Mouse (Mus musculus) T-helper 17 cell (primary cell): ENCODE results near the gene Zbtb2.
"Not testable (repeated sequence)": the region's sequence is repeated elsewhere in the genome, so short reads cannot be mapped to it uniquely, and the experiment has no call there.

Source experiments
- in situ Hi-C, 2 experiments: fragments of 300-600 bp; cut with MboI, MseI; formaldehyde crosslinking; loops; 1 replicate in 1 of 2; 2 replicates in 1 of 2; pipeline ENCODE4 v1.15.1; 2025; ENCODE audit warnings: high pct_unique_total_duplicates in 2 of 2

Zbtb2 gene

GRCm38 (mm10) chr10:4387701-4388383, at the start of gene Zbtb2:
Zbtb2 (minus strand) TSS chr10:4388108.
- in situ Hi-C loops = loop anchor here in 1 of 2 experiments (25.0 kb wide), 1 partner anchor 1424 kb away; the partner anchor contains the start of genes Fbxo5 and Mtrf1l

DNA sequence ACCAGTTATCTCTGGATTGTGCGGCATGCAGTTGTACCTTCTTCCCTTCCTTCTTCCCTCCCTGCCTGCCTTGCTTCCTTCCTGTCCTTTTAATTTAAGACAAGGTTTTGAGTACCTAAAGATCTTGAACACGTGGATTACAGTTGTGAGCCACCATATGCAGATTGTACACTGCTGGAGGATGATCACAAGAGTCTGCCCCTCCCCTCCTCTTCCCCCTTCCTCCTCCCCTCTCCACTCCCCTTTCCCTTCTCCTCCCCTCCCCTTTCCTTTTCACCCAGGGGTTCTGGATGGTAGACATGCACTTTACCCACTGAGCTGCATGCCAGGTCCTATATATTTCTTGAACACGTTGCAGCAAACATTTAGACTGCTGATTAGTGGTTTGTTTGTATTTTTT, 47.5 kb upstream of the Zbtb2 start:
- in situ Hi-C loops = no loop called here

DNA sequence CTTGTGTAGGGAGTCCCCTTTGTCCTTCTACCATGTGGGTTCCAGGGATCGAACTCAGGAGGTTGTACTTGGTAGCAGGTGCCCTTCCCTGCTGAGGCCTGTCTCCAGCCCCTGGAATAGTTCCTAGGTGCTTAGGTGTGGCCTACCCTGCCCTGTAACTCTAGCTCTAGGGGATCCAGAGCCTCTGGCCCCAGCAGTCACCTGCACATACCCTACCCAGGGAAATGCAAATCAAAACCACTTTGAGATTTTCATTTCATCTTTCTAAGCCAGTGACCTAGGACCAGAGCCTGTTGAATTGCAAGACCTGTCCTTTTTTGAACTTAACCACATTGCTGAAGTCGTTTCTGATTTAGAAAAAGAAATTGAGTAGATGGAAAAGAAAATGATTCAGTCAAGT, 46.0 kb upstream of the Zbtb2 start:
- in situ Hi-C loops = not testable (repeated sequence)

DNA sequence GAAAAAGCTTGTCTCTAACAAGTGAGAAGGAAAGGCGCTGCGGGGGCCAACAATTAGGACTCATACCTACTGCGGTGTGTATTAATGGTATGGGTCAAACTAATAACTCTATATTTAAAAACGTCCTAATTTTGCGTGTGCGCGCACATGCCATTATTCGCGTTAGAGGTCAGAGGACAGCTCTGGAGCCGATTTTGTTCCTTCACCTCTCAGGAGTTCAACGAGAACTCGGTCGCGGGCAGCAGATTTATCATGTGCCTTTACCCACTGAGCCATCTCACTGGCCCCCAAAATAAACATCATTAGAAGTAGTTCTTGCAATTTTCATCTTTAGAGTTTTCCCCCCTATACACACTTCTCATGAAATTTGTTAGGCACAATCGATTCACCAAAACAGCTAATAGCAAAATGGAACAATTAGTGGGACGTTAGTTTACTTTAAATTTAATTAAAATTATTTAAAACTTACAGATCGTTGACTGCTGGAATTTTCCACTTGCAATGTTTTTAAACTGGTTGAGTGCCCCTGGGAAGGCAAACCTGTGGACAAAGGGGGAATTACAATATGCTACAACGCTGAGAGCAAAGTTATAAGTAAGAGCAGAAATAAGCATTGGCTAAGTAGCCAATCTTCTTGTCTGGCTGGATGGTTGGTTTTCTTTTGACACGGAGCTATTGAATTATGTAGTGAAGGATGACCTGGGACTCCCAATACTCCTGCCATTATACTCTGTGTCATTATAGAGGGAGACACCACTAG, 45.3 kb upstream of the Zbtb2 start:
- in situ Hi-C loops = no loop called here

DNA sequence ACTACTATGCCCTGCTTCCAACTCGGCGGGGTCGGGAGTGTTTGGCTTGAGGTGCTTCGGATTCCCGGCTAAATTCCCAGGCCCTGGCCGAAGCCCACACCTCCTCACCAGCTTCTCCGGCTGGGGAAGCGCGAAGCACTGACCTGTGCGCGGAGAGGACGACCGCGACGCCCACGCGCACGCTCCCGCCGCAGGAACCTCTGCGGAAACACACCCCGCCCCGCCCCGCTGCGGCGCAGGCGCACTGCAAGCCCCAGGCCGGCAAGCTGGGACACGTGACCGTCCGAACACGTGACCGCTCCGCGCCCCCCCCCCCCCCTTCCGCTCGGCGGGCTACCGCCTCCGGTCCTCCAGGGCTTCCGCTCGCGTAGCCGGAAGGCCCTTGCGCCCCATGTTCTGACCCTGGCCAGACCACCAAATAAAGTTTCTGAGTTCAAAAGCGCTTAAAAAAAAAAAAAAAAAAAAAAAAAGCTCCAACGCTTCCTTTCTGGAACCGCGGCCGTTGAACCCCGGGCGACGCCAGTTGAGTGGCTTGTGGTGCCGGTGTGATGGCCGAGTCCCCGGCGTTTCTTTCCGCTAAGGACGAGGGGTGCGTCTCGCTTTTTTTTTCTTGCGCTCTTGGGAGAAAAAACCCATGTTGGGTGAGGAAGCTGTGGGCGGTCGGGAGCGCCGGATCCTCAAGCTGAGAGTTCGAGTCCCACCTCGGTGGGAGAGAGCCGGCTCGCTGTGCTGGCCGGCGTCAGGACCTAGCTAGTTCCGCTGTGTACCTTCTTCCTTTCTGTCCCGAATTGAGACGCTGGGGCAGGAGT, 44.4 kb upstream of the Zbtb2 start, which contains the start of the genes Rmnd1 and Armt1:
Rmnd1 (minus strand) TSS at position 266 of the 809 bp plus-strand sequence.
Armt1 (plus strand) TSS at position 345 of the 809 bp plus-strand sequence.
- in situ Hi-C loops = no loop called here

GRCm38 (mm10) chr10:4431746-4432122, 43.8 kb upstream of the Zbtb2 start:
- in situ Hi-C loops = no loop called here

- in situ Hi-C loops = no loop called here
Observed at GRCm38 (mm10) chr10:4430826-4431225, 42.9 kb upstream of the Zbtb2 start.

GRCm38 (mm10) chr10:4430399-4430798, 42.5 kb upstream of the Zbtb2 start:
- in situ Hi-C loops = no loop called here

- in situ Hi-C loops = no loop called here
Observed at GRCm38 (mm10) chr10:4425245-4425644, 37.3 kb upstream of the Zbtb2 start.

DNA sequence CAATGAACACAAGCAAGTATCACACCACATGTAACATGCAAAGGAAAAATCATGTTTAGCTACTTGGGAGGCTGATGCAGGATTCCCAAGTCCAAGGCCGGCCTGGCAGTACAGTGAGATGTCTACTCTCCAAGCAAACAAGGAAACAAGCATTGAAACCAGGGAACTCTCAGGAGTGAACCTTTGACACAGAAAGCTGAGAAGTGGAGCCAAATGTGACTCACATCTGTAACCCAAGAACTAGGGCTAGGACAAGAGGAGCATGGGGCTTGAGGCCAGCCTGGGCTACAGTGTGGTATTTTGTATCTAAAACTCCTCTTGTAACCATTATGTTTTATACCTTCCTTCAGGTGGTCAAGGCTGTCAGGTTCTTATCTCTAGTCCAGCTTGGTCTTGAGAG, 19.3 kb upstream of the Zbtb2 start:
- in situ Hi-C loops = no loop called here

GRCm38 (mm10) chr10:4405511-4405910, 17.6 kb upstream of the Zbtb2 start:
- in situ Hi-C loops = no loop called here

- in situ Hi-C loops = no loop called here
Observed at GRCm38 (mm10) chr10:4404895-4405491, 17.1 kb upstream of the Zbtb2 start.

DNA sequence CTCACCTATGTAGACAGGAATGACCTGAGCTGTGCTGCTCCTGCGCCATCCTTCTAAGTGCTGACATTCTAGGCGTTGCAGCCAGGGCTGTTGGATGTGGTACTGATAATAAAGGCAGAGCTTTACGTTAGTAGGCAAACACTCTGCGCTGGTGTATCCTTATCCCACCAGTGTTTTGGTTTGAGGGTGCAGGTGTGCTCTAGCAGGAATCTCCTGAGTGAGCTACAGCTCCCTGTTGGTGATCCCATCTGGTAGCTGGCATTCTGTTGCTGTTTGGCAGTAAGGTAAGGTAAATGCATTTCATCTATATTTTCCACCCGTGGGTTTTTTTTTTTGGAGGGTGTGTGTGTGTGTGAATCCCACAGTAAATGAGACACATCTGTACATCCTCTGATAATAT, 10.2 kb upstream of the Zbtb2 start:
- in situ Hi-C loops = loop anchor here (10.0 to 25.0 kb wide), 2 partner anchors 1407 to 1414 kb away; partner anchors contain the start of genes Fbxo5 (in 2 of the 2) and Mtrf1l (in 1 of the 2)

DNA sequence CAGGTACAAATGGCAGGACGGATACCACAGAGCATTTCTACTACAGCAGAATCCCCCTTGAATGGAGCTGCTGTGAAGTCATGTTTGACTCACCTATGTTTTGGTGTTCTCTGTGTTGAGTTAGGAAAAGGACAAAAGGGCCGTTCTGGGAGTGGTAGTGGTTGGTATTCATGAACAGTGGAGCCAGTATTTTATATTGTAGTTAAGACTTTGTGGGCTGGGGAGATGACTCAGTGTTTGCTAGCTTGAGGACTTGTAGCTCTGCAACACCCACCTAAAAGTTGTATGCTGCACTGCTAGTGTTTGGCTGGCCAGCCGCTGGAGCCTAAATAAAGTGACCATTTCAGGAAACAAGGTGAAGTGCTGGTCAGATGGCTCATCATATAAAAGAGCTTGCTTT, 7.4 kb upstream of the Zbtb2 start:
- in situ Hi-C loops = loop anchor here (10.0 to 25.0 kb wide), 2 partner anchors 1409 to 1417 kb away; partner anchors contain the start of genes Fbxo5 (in 2 of the 2) and Mtrf1l (in 1 of the 2)

DNA sequence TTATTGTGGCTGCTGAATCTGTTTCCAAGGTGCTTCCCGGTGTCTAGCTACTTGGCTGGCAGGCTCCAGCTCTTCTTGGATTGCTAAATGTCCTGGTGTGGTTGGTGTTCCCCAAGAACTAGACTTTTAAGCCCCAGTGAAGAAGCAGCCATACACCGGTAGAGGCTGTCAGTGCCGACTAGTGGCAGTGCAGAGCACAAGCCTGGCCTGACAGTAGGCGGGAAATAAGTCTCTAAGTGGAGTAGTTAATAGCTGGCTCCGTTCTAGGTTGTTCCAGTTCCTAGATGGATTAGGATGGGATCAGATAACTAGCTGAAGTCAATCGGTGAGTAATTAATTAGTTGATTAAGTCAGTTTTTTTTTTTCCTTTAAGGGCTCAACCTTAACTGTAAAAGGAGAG, 3.9 kb upstream of the Zbtb2 start:
- in situ Hi-C loops = loop anchor here (10.0 to 25.0 kb wide), 2 partner anchors 1413 to 1420 kb away; partner anchors contain the start of genes Fbxo5 (in 2 of the 2) and Mtrf1l (in 1 of the 2)

GRCm38 (mm10) chr10:4391076-4391475, 3.2 kb upstream of the Zbtb2 start:
- in situ Hi-C loops = loop anchor here (10.0 to 25.0 kb wide), 2 partner anchors 1414 to 1421 kb away; partner anchors contain the start of genes Fbxo5 (in 2 of the 2) and Mtrf1l (in 1 of the 2)

DNA sequence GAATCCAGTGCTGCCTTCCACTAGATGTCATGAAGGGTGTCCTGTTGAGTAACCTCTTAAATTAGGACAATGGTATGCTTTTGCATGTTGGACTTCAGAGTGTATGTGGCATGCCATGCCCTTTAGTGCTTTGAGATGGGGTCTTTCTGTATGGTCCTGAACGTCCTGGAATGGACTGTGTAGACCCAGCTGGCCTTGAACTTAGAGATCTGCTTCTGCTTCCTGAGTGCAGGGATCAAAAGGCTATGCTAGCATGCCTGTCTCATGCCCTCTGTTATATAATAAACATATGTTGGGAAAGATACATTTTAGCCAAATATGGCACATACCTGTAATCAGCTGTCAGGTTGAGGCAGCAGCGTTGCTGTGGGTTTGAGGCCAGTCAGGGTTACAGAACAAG, 2.6 kb upstream of the Zbtb2 start:
- in situ Hi-C loops = loop anchor here (10.0 to 25.0 kb wide), 2 partner anchors 1414 to 1422 kb away; partner anchors contain the start of genes Fbxo5 (in 2 of the 2) and Mtrf1l (in 1 of the 2)

DNA sequence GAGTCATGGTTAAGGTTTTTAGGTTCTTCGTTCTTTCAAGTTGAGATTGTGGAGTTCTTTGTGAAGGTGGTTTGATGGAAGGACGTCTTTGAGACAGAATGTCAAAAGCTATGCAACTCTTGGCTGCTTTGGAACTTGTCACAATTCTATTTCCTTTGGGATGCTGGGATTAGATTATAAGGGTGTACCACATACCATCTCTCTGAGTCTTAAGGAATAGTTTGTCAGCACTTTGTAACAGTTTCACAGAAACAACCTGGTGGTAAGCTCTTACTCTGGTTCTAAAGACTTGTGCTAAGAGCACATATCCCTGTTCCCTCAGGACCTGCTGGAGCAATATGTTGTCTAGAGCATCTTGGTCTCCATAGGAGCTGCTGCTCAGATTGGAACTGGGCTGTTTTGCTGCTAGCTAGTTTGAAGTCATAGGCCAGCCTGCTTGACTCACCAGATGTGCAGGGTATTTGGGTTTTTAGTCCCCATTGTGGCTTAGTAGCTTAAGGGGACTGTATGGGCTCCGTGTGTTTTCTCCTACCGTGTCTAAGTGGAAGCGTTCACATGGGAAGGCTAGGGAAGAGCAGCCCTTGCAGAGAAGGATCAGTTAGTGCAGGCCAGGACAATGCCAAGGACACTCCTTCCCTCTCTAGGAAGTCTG, 1.7 kb upstream of the Zbtb2 start:
- in situ Hi-C loops = loop anchor here (10.0 to 25.0 kb wide), 2 partner anchors 1415 to 1423 kb away; partner anchors contain the start of genes Fbxo5 (in 2 of the 2) and Mtrf1l (in 1 of the 2)

DNA sequence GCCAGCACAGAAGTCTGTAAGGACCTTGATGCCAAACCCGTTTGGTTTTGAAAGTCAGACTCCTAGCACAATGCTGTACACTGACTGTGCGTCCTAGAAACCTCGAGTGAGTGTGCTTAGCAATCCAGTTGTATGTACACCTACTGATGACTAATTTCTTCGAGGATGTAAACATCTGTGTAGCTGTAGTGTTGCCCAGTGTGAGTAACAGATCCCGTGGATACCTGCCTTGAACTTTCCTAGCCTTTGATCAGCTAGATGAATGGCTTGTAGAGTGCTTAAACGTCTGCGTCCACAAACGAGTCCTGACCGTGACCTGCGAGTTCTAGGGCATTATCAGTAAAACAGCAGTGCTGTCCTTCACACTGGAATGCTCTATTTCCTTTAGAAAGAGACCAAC, 1.1 kb upstream of the Zbtb2 start:
- in situ Hi-C loops = loop anchor here in 1 of 2 experiments (25.0 kb wide), 1 partner anchor 1423 kb away; the partner anchor contains the start of genes Fbxo5 and Mtrf1l

DNA sequence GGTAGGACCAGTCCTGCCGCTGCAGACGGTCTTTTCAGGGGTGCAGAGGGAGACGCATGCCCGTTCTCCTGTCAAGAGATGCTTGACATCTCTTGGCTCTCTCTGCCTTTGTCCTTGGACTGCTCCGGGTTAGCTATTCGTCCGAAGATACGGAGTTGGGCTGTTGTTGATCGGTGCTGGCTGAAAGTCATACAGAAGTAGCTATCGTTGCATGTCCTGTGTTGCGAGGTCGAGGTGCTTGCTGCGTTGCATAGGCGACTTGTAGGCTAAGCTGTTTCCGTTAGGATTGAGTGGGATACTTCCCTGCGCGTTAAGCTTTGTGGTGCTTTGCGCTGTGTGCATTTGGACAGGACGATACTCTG, 457 bp upstream of the Zbtb2 start:
- in situ Hi-C loops = loop anchor here in 1 of 2 experiments (25.0 kb wide), 1 partner anchor 1424 kb away; the partner anchor contains the start of genes Fbxo5 and Mtrf1l
